23 mouse cellular contexts compared by ENCODE assay signal in genomic region chr17:27650586-27650985, GRCm38 (mm10). TPM values are rescaled to one million over a fixed set of nuclear protein-coding genes. Genes with fewer than 3 reads are reported as not detected.
A peak's percentile ranks its signal among the peaks of the same experiment; 100 is the strongest.
DNase-seq lines count a peak whose midpoint lies in the region; ATAC-seq and TF ChIP-seq lines count a peak whose summit lies in the region.
"Had no signal": no experiment of that assay in that cellular context is flagged by ENCODE, and none has a peak within 500 bp of the region (broad histone marks: within the 10 kb centered on the region; RNA-seq: fewer than 3 reads in every experiment).

No protein-coding gene starts in this region.

- peak; percentile 42 for DNase-seq in adrenal gland, postnatal 14 days
- DNase-seq in adrenal gland, adult (ENCODE audit: inconsistent age in 2 of 2, low spot score in 1 of 2): no peak
- peak; percentile 67 for DNase-seq in kidney, adult 18-20 months
- DNase-seq in kidney, postnatal 0 days (ENCODE audit: low spot score): no peak
- no peak for DNase-seq in stomach, postnatal 0 days (ENCODE audit: low spot score)
- no peak for DNase-seq in right cerebral cortex, postnatal 14 days
- DNase-seq: layer of hippocampus, postnatal 36 days had no signal

- TF ChIP-seq CTCF in kidney, postnatal 0 days (IDR thresholded peaks at IDR 0.05; ENCODE audit: low read depth): no peak
- no peak for TF ChIP-seq CTCF in stomach, postnatal 0 days (IDR thresholded peaks at IDR 0.05; ENCODE audit: low read depth)

- no peak overlapping the region for H3K4me2 ChIP-seq in kidney, embryonic 15.5 days
- no peak overlapping the region for H3K4me2 ChIP-seq in kidney, postnatal 0 days (ENCODE audit: low read length)
- no peak overlapping the region for H3K4me2 ChIP-seq in stomach, postnatal 0 days (replicated peaks; ENCODE audit: low read depth)
- H3K4me2 ChIP-seq: forebrain, embryonic 15.5 days; lung, embryonic 14.5 days; neural tube, embryonic 15.5 days had no signal

- 67% methylated on average over 13 of the region's 13 CpGs for WGBS in kidney, embryonic 15.5 days
- WGBS in kidney, postnatal 0 days: 73% methylated on average over 13 of the region's 13 CpGs
- 66% methylated on average over 13 of the region's 13 CpGs for WGBS in stomach, postnatal 0 days

- TF ChIP-seq EP300 in stomach, postnatal 0 days (optimal IDR thresholded peaks at IDR 0.05): no peak

- peaks cover 30% of the 10 kb centered on the region for H3K27me3 ChIP-seq in kidney, embryonic 15.5 days
- H3K27me3 ChIP-seq in kidney, postnatal 0 days (ENCODE audit: insufficient read depth, low read length): peaks cover 10% of the 10 kb centered on the region; the same call in 1 of the 2 replicates
- H3K27me3 ChIP-seq in stomach, postnatal 0 days (ENCODE audit: control insufficient read depth, insufficient read depth, low read length): peaks cover 2% of the 10 kb centered on the region; the same call in 1 of the 2 replicates
- H3K27me3 ChIP-seq: forebrain, embryonic 15.5 days; neural tube, embryonic 15.5 days had no signal

- no peaks in the 10 kb centered on the region for H3K36me3 ChIP-seq in kidney, embryonic 15.5 days
- no peaks in the 10 kb centered on the region for H3K36me3 ChIP-seq in kidney, postnatal 0 days (ENCODE audit: insufficient read depth, low read length)
- no peaks in the 10 kb centered on the region for H3K36me3 ChIP-seq in stomach, postnatal 0 days (ENCODE audit: control insufficient read depth, insufficient read depth, low read length)
- H3K36me3 ChIP-seq: forebrain, embryonic 15.5 days; hindbrain, embryonic 10.5 days; neural tube, embryonic 15.5 days had no signal

- no peak overlapping the region for H3K4me3 ChIP-seq in kidney, embryonic 15.5 days (replicated peaks)
- H3K4me3 ChIP-seq in kidney, postnatal 0 days (replicated peaks; ENCODE audit: low read depth, low read length): no peak overlapping the region
- H3K4me3 ChIP-seq in stomach, postnatal 0 days (ENCODE audit: low read depth, low read length): no peak overlapping the region
- H3K4me3 ChIP-seq: forebrain, embryonic 15.5 days; hindbrain, embryonic 10.5 days; layer of hippocampus, adult 2 months; neural tube, embryonic 15.5 days had no signal

- no peak overlapping the region for H3K27ac ChIP-seq in kidney, embryonic 15.5 days
- no peak overlapping the region for H3K27ac ChIP-seq in kidney, postnatal 0 days
- no peak overlapping the region for H3K27ac ChIP-seq in stomach, postnatal 0 days (replicated peaks)
- H3K27ac ChIP-seq: forebrain, embryonic 15.5 days; hindbrain, embryonic 10.5 days; layer of hippocampus, adult 2 months; neural tube, embryonic 15.5 days had no signal

- no peak overlapping the region for H3K9ac ChIP-seq in kidney, embryonic 15.5 days
- no peak overlapping the region for H3K9ac ChIP-seq in kidney, postnatal 0 days (ENCODE audit: low read depth, low read length)
- no peak overlapping the region for H3K9ac ChIP-seq in stomach, postnatal 0 days (ENCODE audit: low read length)
- H3K9ac ChIP-seq: forebrain, embryonic 15.5 days; lung, embryonic 14.5 days; neural tube, embryonic 15.5 days had no signal

- no peak for ATAC-seq in kidney, embryonic 15.5 days (replicated peaks; ENCODE audit: low FRiP score)
- peak; percentile 66; the same call in 1 of the 2 replicates for ATAC-seq in kidney, postnatal 0 days (replicated peaks; ENCODE audit: low FRiP score, low read depth)
- ATAC-seq in stomach, postnatal 0 days (ENCODE audit: low FRiP score, low TSS enrichment): peak; percentile 48
- no peak for ATAC-seq in megakaryocyte, adult 5-6 weeks (ENCODE audit: poor library complexity, severe bottlenecking)
- ATAC-seq: forebrain, embryonic 15.5 days; midbrain, embryonic 16.5 days had no signal

- H3K9me3 ChIP-seq in kidney, embryonic 15.5 days (replicated peaks): no peaks in the 10 kb centered on the region
- no peaks in the 10 kb centered on the region for H3K9me3 ChIP-seq in kidney, postnatal 0 days (replicated peaks; ENCODE audit: low read length)
- H3K9me3 ChIP-seq in stomach, postnatal 0 days (ENCODE audit: control insufficient read depth, low read length): no peaks in the 10 kb centered on the region
- H3K9me3 ChIP-seq: forebrain, embryonic 15.5 days; hindbrain, embryonic 10.5 days; neural tube, embryonic 15.5 days had no signal

- peaks cover 9% of the 10 kb centered on the region for H3K4me1 ChIP-seq in kidney, embryonic 15.5 days
- H3K4me1 ChIP-seq in kidney, postnatal 0 days (replicated peaks; ENCODE audit: insufficient read depth, low read length): 0 out of 2 replicates have a peak, but pooled peaks cover under 1% of the 10 kb centered on the region
- H3K4me1 ChIP-seq in stomach, postnatal 0 days (replicated peaks; ENCODE audit: control insufficient read depth, insufficient read depth): 0 out of 2 replicates have a peak, but pooled peaks cover 1% of the 10 kb centered on the region

RNA-seq across cellular contexts. Expression of gene Pacsin1, which starts 4.7 kb away (rescaled TPM):
- total RNA-seq in adrenal gland, postnatal 14 days (2021): 4.5 and 6.0 TPM in 2 replicates
- polyA plus RNA-seq in kidney, embryonic 15.5 days (2015; fragmentation: Nextera tagmentation; extraction: Ambion mirVana): 0.99 and 1.5 TPM in 2 replicates
- 1.6 and 1.7 TPM in 2 replicates for polyA plus RNA-seq in kidney, postnatal 0 days (2015; fragmentation: Nextera tagmentation; extraction: Ambion mirVana)
- polyA plus RNA-seq in stomach, postnatal 0 days (2015; fragmentation: Nextera tagmentation; extraction: Ambion mirVana): 1.2 and 1.4 TPM in 2 replicates
- total RNA-seq in megakaryocyte, adult 5-6 weeks (2015): 0.87 and 1.2 TPM in 2 replicates
- total RNA-seq in megakaryocyte, adult 5-6 weeks (2017): 0.44 and 0.61 TPM in 2 replicates
- total RNA-seq: MEL had no signal

RNA-seq across cellular contexts. Expression of gene Rps10, which starts 14.1 kb away (rescaled TPM):
- 864 and 1,045 TPM in 2 replicates for total RNA-seq in adrenal gland, postnatal 14 days (2021)
- 973 and 1,016 TPM in 2 replicates for polyA plus RNA-seq in kidney, embryonic 15.5 days (2015; fragmentation: Nextera tagmentation; extraction: Ambion mirVana)
- 1,042 and 1,140 TPM in 2 replicates for polyA plus RNA-seq in kidney, postnatal 0 days (2015; fragmentation: Nextera tagmentation; extraction: Ambion mirVana)
- 828 and 879 TPM in 2 replicates for polyA plus RNA-seq in stomach, postnatal 0 days (2015; fragmentation: Nextera tagmentation; extraction: Ambion mirVana)
- total RNA-seq in megakaryocyte, adult 5-6 weeks (2015): 1,486 and 1,560 TPM in 2 replicates
- 1,634 and 1,837 TPM in 2 replicates for total RNA-seq in megakaryocyte, adult 5-6 weeks (2017)

RNA-seq across cellular contexts. Expression of gene RPS10-NUDT3, which starts 15.6 kb away (rescaled TPM):
- total RNA-seq in adrenal gland, postnatal 14 days (2021): not detected in 2 replicates
- polyA plus RNA-seq in kidney, embryonic 15.5 days (2015; fragmentation: Nextera tagmentation; extraction: Ambion mirVana): not detected in 2 replicates
- polyA plus RNA-seq in kidney, postnatal 0 days (2015; fragmentation: Nextera tagmentation; extraction: Ambion mirVana): not detected in 2 replicates
- polyA plus RNA-seq in stomach, postnatal 0 days (2015; fragmentation: Nextera tagmentation; extraction: Ambion mirVana): not detected in 2 replicates
- not detected in 2 replicates for total RNA-seq in megakaryocyte, adult 5-6 weeks (2015)
- not detected in 2 replicates for total RNA-seq in megakaryocyte, adult 5-6 weeks (2017)
- total RNA-seq: adrenal gland, postnatal 36 days; CH12.LX; gastrocnemius, postnatal 36 days; layer of hippocampus, adult 2 months; layer of hippocampus, postnatal 36 days; MEL had no signal
- polyA plus RNA-seq: embryonic facial prominence, embryonic 14.5 days; forebrain, embryonic 15.5 days; heart, postnatal 0 days; lung, embryonic 14.5 days; midbrain, embryonic 16.5 days; neural tube, embryonic 15.5 days; stomach, embryonic 16.5 days; thymus, postnatal 0 days had no signal

RNA-seq across cellular contexts. Expression of gene Nudt3, which starts 27.3 kb away (rescaled TPM):
- total RNA-seq in adrenal gland, postnatal 14 days (2021): 162 and 173 TPM in 2 replicates
- 75.2 and 81.5 TPM in 2 replicates for polyA plus RNA-seq in kidney, embryonic 15.5 days (2015; fragmentation: Nextera tagmentation; extraction: Ambion mirVana)
- polyA plus RNA-seq in kidney, postnatal 0 days (2015; fragmentation: Nextera tagmentation; extraction: Ambion mirVana): 69.5 and 70.2 TPM in 2 replicates
- polyA plus RNA-seq in stomach, postnatal 0 days (2015; fragmentation: Nextera tagmentation; extraction: Ambion mirVana): 40.6 and 43.9 TPM in 2 replicates
- 32.3 and 32.9 TPM in 2 replicates for total RNA-seq in megakaryocyte, adult 5-6 weeks (2015)
- total RNA-seq in megakaryocyte, adult 5-6 weeks (2017): 91.6 and 93.8 TPM in 2 replicates

Comparison
In these comparisons a context has a peak if more than half of its experiments do, and no peak if none do; other contexts are left out.
1. DNase-seq: peak in adrenal gland, postnatal 14 days (single experiment) and kidney, adult 18-20 months (single experiment); none in adrenal gland, adult (0 of 2), kidney, postnatal 0 days (single experiment), stomach, postnatal 0 days (single experiment) and right cerebral cortex, postnatal 14 days (single experiment).
2. ATAC-seq: peak in kidney, postnatal 0 days (single experiment) and stomach, postnatal 0 days (single experiment); none in kidney, embryonic 15.5 days (single experiment) and megakaryocyte, adult 5-6 weeks (single experiment).